Mouse (Mus musculus) liver, postnatal 0 days (tissue): ENCODE measurements around the gene Rab6b.

Experiments
- CTCF ChIP-seq: sonication (generic); IDR thresholded peaks from 2 replicates; pipeline ENCODE4 v1.5.1; 2016; ENCODE audit warnings: antibody characterized with exemption, low read depth
- EP300 ChIP-seq: IDR thresholded peaks from 2 replicates; pipeline ENCODE4 v1.6.1; 2016; ENCODE audit warnings: antibody characterized with exemption, low read depth, mild to moderate bottlenecking

DNA sequence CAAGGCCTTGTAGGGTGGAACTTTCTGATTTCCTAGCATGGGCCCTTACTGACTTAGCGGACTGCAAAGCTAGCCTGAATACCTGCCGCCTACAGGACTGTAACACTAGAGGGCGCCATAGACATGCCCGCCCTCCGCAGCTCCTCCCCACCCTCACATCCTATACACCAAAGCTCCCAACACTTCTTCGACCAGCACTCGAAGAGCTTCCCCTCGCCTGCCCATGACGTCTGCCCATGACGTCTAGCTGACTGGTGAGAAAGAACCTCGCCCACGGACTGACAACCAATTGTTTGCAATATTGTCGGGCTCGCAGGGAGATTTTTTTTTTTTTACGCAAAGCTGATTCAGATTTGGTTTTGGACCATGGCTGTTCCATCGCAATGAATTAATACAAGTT lies 96.3 kb downstream of the Rab6b start:
- peak; percentile 96 for TF ChIP-seq CTCF
- TF ChIP-seq EP300: no peak
